Mouse (Mus musculus) 3T3-L1 (cell line): ENCODE data around the gene 2310034G01Rik.
A peak's percentile ranks its signal among the peaks of the same experiment; 100 is the strongest.

Source experiments
- DNase-seq: peaks from one replicate; pipeline ENCODE4 v3.0.0-alpha.2; 2015; ENCODE audit warnings: low read depth, low spot score

The 2310034G01Rik gene

GRCm38 (mm10) chr19:46314872-46315742, 35.0 kb downstream of the 2310034G01Rik start:
- DNase-seq, result peak; percentile 57

GRCm38 (mm10) chr19:46314151-46314601, 35.9 kb downstream of the 2310034G01Rik start:
- no peak for DNase-seq

DNA sequence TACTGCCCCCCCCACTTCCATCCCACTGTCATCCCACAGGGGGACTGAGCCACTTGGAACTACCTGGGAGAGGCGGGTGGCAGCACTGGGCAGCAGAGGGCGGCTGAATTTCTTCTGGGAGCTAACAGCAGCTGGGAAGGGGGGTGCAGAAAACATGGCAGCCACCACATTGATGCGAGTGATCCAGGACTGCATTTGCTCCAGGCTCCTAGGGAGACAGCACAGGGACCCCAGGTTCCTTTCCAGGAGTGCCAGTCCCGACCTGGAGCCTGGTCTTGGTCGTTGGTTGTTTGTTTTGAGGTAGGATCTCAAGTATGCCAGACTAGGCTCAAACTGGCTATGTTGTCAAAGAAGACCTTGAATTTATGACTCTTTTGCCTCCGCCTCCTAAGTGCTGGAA, 36.5 kb downstream of the 2310034G01Rik start:
- DNase-seq, result no peak

- no peak for DNase-seq
These were observed 37.0 kb downstream of the 2310034G01Rik start for GRCm38 (mm10) chr19:46313116-46313515.

DNA sequence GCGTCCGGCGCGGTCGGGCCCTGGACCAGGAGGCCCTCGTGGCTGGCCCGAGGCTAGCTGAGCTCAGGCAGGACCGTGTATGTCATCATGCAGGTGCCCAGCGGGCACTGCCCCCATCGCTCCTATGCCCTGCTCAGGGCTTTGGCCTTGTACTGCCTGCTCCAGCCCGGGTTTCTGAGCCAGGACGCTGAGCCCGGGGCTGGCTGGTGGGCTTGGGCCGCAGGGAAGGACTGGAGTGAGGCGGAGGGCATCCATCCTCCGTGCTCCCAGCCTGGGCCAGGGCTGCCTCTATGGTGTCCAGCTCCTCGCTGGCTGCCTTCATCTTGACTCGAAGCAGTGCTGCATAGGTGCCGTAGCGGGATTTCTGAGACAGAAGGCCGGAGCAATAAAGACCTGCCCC, 37.5 kb downstream of the 2310034G01Rik start:
- DNase-seq, result no peak

DNA sequence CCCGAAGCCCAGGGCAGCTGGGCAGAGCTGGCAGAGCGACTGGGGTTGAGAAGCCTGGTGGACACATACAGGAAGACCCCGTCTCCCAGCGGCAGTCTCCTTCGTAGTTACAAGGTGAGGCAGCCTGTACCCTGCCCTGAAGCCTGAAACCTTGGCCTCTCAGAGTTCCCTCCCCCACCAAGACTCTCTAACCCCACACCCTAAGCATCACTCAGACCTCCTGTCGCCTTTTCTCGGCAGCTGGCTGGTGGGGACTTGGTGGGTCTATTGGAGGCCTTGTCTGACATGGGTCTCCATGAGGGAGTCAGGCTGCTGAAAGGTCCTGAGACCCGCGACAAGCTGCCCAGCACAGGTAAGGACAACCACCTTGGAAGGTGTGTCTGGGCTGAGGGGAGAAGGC, 38.8 kb downstream of the 2310034G01Rik start:
- DNase-seq, result no peak

GRCm38 (mm10) chr19:46310312-46310865, 39.7 kb downstream of the 2310034G01Rik start:
- DNase-seq, result no peak

DNA sequence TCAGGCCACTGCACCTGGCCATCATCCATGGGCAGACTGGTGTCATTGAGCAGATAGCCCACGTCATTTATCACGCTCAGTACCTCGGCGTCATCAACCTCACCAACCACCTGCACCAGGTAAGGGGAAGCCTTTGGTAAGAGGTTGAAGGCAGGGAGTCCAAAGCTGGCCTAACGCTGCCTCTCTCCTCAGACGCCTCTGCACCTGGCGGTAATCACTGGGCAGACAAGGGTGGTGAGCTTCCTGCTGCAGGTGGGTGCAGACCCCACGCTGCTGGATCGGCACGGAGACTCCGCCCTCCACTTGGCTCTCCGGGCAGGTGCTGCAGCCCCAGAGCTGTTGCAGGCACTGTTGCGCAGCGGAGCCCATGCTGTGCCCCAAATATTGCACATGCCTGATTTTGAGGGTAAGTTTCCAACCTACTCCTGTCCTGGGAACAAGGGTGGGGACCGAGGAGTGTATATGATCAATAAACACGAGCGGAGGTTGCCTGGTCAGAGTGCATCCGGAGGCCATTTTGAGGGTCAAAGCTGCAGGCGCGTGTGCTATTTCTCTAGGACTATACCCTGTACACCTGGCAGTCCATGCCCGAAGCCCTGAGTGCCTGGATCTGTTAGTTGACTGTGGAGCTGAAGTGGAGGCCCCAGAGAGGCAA, 40.3 kb downstream of the 2310034G01Rik start:
- no peak for DNase-seq

GRCm38 (mm10) chr19:46308706-46309435, 41.2 kb downstream of the 2310034G01Rik start:
- DNase-seq, result no peak

- DNase-seq, result no peak
These were observed 41.8 kb downstream of the 2310034G01Rik start for GRCm38 (mm10) chr19:46308303-46308702.

GRCm38 (mm10) chr19:46307781-46308180, 42.3 kb downstream of the 2310034G01Rik start:
- no peak for DNase-seq

DNA sequence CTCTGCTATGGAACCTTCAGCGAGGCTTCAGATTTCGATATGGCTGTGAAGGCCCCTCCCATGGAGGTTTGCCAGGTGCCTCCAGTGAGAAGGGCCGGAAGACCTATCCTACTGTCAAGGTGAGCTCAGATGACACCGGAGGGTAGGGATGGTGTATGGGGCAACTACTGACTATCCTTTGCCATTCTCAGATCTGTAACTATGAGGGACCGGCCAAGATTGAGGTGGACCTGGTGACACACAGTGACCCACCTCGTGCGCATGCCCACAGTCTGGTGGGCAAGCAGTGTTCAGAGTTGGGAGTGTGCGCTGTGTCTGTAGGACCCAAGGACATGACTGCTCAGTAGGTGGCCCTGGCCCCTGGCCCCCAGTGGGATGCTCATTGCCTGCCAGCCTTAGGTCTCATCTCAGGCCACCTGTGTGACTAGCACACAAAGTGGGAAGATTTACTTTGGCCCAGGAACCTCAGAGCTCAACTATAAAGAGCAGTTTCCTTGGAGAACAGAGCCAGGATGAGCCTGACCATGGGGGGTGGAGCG, 43.3 kb downstream of the 2310034G01Rik start:
- DNase-seq, result no peak

DNA sequence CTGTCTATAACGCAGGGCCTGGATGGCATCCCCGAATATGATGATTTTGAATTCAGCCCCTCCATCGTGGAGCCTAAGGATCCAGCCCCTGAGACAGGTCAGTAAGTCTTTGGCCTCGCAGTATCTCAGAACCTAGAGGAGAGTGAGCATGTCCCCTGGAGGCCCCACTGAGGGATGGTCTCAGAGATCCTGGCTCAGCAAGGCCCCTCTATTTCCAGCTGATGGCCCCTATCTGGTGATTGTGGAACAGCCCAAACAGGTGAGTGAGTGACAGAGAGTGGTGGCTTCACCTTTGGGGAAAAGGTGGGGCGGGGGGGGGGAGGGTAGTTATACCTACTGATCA, 43.9 kb downstream of the 2310034G01Rik start:
- peak; percentile 21 for DNase-seq

DNA sequence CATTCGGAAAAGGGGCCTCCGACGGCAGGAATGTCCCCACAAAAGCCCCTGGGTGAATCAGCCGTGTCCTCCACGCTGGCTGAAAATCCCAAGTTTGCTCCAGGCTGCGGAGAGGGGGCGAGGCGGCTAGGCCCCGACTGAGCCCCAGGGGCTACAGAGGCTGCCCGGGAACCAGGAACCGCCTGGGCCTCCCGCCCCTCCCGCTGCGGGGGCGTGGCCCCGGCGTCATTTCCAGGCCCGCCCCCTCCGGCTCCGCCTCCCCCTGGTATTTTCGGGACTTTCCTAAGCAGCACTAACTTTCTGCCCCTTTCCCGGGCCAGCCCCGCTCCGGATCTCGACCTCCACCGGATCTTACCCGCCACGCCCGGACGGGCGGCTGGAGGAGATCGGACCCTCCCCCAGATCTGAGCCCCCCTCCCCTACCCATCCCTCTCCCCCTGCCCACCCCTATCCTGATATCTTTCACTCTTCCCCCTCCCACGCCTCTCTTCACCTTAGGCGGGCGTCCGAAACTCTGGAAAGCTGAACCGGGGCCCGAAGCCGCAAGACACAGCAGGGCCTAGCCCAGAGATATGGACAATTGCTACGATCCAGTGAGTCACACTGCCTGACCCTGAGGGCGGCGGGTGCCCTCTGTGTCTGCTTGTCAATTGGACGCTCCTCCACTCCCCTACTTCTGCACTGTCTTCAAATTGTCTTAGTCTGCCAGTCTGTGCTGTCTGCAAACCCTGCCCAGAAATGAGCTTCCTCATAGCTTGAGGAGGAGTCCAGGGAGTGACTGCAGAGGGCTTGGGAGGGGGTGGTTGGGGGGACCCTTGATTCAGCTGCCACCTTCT, 44.5 kb downstream of the 2310034G01Rik start:
- peak; percentile 90 for DNase-seq

DNA sequence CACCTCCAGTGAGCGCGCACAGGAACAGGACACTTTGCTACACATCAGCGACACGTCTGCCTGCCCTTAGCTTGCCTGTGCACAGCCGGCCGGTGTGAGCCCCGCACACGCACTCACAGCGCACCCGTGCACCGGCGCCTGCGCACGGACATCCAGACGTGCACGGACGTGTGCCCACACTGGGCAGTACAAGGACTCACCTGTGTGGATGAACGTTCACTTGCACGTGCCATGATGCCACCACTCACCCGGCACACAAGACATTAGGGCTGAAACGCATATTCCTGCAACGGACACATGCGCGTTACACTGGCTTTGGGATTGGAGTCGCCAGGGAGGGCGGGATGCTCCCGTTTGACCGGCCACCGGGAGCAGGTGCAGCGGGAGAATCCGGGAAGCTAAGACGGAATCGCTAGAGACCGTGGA, 45.2 kb downstream of the 2310034G01Rik start:
- DNase-seq, result peak; percentile 62

GRCm38 (mm10) chr19:46304216-46304841, 45.8 kb downstream of the 2310034G01Rik start, which contains the start of gene Nfkb2:
TSS of gene Nfkb2 (plus strand) at chr19:46304320.
- peak; percentile 98 for DNase-seq

DNA sequence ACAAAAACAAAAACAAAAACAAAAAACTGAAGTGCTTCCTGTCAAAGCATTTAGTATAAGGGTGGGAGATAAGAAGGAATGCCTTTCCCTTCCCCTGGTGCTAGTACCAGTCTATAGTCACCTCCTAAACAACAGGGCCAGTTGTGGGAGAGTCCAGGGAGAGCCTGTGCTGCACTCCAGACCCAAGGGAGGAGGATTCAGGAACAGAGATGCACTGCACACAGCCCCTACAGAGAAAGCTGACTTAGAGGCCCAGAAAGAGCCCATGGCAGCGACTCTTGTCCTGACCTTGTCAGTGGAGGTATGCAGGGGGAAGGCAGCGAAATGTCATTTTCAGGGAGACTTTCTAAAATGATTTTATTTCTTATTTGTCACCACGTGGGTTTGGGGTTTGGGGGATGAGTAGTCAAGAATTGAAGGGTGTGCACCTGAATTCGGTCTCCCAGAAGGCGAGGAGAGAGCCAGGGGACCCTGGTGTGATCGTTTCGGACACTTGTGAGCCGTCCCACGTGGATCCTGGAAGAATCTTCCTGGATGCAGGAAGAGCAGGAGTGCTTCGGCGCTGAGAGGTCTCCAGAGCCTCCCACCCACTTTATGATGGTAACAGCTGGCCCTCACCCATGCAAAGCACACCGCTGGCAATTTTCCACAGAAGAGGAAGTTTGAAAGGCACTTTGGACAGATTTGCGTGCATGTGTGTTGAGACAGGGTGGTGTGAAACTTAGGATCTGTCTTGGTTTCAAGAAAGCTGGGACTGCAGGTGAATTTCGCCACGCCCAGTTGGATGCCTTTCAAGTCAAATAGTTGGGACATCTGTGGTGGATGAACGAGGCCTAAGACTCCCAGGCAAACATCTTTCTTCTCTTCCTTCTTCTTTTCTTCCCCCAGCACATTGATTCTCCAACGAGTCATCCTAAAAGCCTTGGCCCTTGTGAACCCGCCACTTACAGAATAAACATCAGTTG, 46.6 kb downstream of the 2310034G01Rik start:
- DNase-seq, result no peak

GRCm38 (mm10) chr19:46302551-46302950, 47.6 kb downstream of the 2310034G01Rik start:
- DNase-seq, result no peak
